Mouse (Mus musculus): ENCODE data around the gene Sars2. TPM values are rescaled to one million over a fixed set of nuclear protein-coding genes. Genes with fewer than 3 reads are reported as not detected.

The Sars2 gene
- polyA plus RNA-seq, 1 experiment from 2014 or later = 12.3 TPM

DNA sequence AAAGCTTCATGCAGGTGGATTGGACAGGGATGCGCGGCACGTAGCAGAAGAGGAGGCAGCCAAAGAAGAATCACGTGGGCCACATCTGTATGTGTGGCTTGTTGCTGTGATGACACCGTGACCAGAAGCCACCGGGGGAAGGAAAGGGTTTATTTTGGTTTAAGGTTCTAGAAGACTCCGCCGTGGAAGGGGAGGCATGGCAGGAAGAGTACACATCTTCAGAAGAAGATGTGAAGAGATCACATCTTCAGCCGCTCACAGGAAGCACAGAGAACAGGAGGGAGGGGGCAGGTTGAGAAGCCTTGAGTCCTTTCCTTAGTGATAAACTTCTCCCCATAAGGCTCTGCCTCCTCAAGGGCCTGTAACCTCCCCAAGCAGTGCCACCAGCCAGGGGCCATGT lies 58.2 kb downstream of the Sars2 start:
- H3K4me1 ChIP-seq (replicated peaks; ENCODE audit: control insufficient read depth, insufficient read depth) = peaks cover 12% of the 10 kb centered on the region
- no peak overlapping the region for H3K9ac ChIP-seq (ENCODE audit: low read length)
- TF ChIP-seq CTCF (IDR thresholded peaks at IDR 0.05; ENCODE audit: low read depth) = no peak
- TF ChIP-seq EP300 (optimal IDR thresholded peaks at IDR 0.05) = no peak
- WGBS = 94% methylated on average over 9 of the region's 9 CpGs
- no peak overlapping the region for H3K4me3 ChIP-seq (ENCODE audit: low read depth, low read length)
- H3K4me2 ChIP-seq (replicated peaks; ENCODE audit: low read depth) = no peak overlapping the region
- no peak overlapping the region for H3K27ac ChIP-seq (replicated peaks)
- H3K9me3 ChIP-seq (ENCODE audit: control insufficient read depth, low read length) = no peaks in the 10 kb centered on the region
- no peak for ATAC-seq (ENCODE audit: low FRiP score, low TSS enrichment)
- no peaks in the 10 kb centered on the region for H3K36me3 ChIP-seq (ENCODE audit: control insufficient read depth, insufficient read depth, low read length)
- DNase-seq (ENCODE audit: low spot score) = no peak
- H3K27me3 ChIP-seq (ENCODE audit: control insufficient read depth, insufficient read depth, low read length) = no peaks in the 10 kb centered on the region

DNA sequence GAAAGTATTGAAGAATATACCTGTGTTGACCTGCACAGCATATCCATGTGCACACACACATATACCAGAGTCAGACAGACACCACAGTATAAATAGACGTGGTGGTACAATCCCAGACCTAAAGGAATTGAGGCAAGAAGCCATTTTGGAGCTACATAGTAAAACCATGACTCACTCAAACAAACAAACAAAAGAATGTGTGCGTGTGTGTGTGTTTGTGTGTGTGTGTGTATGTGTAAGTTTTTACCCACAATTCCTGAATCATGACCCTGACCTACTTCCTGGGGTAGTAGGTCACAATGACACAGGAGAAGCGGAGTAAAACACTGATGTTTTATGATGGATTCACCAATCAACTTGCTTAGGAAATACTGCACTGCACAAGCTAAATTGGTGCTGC lies 59.7 kb downstream of the Sars2 start:
- DNase-seq (ENCODE audit: low spot score) (no peak), ATAC-seq (ENCODE audit: low FRiP score, low TSS enrichment) (no peak)
- no peak overlapping the region for H3K9ac ChIP-seq (ENCODE audit: low read length)
- peaks cover 12% of the 10 kb centered on the region for H3K4me1 ChIP-seq (replicated peaks; ENCODE audit: control insufficient read depth, insufficient read depth)
- H3K27me3 ChIP-seq (ENCODE audit: control insufficient read depth, insufficient read depth, low read length) = no peaks in the 10 kb centered on the region
- H3K27ac ChIP-seq (replicated peaks) = peak overlapping the region; percentile 98
- WGBS = 37% methylated on average over 3 of the region's 3 CpGs
- H3K9me3 ChIP-seq (ENCODE audit: control insufficient read depth, low read length) = no peaks in the 10 kb centered on the region
- H3K4me3 ChIP-seq (ENCODE audit: low read depth, low read length) = no peak overlapping the region
- H3K4me2 ChIP-seq (replicated peaks; ENCODE audit: low read depth) = no peak overlapping the region
- TF ChIP-seq CTCF (IDR thresholded peaks at IDR 0.05; ENCODE audit: low read depth) (no peak), EP300 (optimal IDR thresholded peaks at IDR 0.05) (no peak)
- H3K36me3 ChIP-seq (ENCODE audit: control insufficient read depth, insufficient read depth, low read length) = no peaks in the 10 kb centered on the region

DNA sequence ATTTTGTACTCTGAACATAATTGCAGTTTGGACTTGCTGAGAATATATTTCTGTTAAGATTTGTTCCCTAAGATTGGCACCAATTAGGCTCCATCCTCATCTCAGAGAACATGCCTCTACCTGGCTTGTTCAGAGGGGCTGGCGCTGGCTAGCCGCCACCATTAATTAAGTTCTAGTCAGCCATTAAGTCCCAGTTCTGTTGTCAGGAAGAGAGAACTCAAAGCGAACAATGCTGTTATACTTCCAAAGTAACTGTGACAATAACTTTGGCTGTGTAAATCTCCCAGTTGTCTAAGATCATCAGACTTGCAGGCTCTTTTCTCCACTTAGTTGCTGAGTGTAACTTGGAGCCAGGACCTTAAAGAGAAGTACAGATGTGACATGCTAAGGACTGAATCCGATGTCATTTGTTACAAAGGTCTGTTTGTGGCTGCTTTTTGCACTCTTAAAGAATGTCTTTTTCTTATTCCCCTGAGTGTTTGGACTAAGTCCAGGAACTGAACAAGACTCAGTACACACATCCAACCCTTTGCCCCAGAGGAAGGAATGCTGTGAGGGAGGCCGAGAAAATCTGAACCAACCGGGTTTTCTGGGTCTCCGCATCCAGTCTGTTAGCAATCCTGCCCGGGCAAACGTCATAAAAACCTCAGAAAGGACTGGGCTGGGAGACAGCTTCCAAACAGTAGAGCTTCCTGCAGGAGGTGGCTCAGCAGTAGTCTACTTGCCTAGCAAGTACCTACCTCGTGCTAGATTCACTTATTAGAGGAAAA lies 60.3 kb downstream of the Sars2 start:
- H3K4me3 ChIP-seq (ENCODE audit: low read depth, low read length) = no peak overlapping the region
- H3K36me3 ChIP-seq (ENCODE audit: control insufficient read depth, insufficient read depth, low read length) = no peaks in the 10 kb centered on the region
- whole genome bisulfite sequencing = 14% methylated on average over 10 of the region's 10 CpGs

GRCm38 (mm10) chr7:28802846-28803588 lies 61.2 kb downstream of the Sars2 start:
- no peak for TF ChIP-seq EP300 (optimal IDR thresholded peaks at IDR 0.05)
- no peak for TF ChIP-seq CTCF (IDR thresholded peaks at IDR 0.05; ENCODE audit: low read depth)
- Histone ChIP-seq H3K4me2 (replicated peaks; ENCODE audit: low read depth) (peak overlapping the region; percentile 21), H3K27ac (replicated peaks) (peak overlapping the region; percentile 98), H3K27me3 (ENCODE audit: control insufficient read depth, insufficient read depth, low read length) (no peaks in the 10 kb centered on the region), H3K36me3 (ENCODE audit: control insufficient read depth, insufficient read depth, low read length) (no peaks in the 10 kb centered on the region), H3K4me1 (replicated peaks; ENCODE audit: control insufficient read depth, insufficient read depth) (peaks cover 16% of the 10 kb centered on the region), H3K9ac (ENCODE audit: low read length) (peak overlapping the region; percentile 41; the same call in 1 of the 2 replicates), H3K9me3 (ENCODE audit: control insufficient read depth, low read length) (no peaks in the 10 kb centered on the region), H3K4me3 (ENCODE audit: low read depth, low read length) (no peak overlapping the region)
- peak; percentile 75 for ATAC-seq (ENCODE audit: low FRiP score, low TSS enrichment)
- DNase-seq (ENCODE audit: low spot score) = peak; percentile 81
- WGBS = 12% methylated on average over 10 of the region's 10 CpGs

More for the DNA sequence above, 60.3 kb downstream of the Sars2 start:
- no peak overlapping the region for H3K9ac ChIP-seq (ENCODE audit: low read length)
- no peaks in the 10 kb centered on the region for H3K9me3 ChIP-seq (ENCODE audit: control insufficient read depth, low read length)
- ATAC-seq (ENCODE audit: low FRiP score, low TSS enrichment) (peak; percentile 84), DNase-seq (ENCODE audit: low spot score) (peak; percentile 91)
- no peaks in the 10 kb centered on the region for H3K27me3 ChIP-seq (ENCODE audit: control insufficient read depth, insufficient read depth, low read length)
- H3K4me1 ChIP-seq (replicated peaks; ENCODE audit: control insufficient read depth, insufficient read depth) = peaks cover 12% of the 10 kb centered on the region
- TF ChIP-seq CTCF (IDR thresholded peaks at IDR 0.05; ENCODE audit: low read depth) (peak; percentile 62), EP300 (optimal IDR thresholded peaks at IDR 0.05) (peak; percentile 67)
- peak overlapping the region; percentile 21; the same call in 1 of the 2 replicates for H3K4me2 ChIP-seq (replicated peaks; ENCODE audit: low read depth)
- peak overlapping the region; percentile 98 for H3K27ac ChIP-seq (replicated peaks)

Other genes starting within 250 kb of the Sars2 start
- not detected in 2 replicates for gene Ifnl2, start 231.5 kb upstream of the Sars2 start, polyA plus RNA-seq (2015; fragmentation: Nextera tagmentation; extraction: Ambion mirVana)
- not detected in 2 replicates for gene Ifnl3, start 219.2 kb upstream of the Sars2 start, polyA plus RNA-seq (2015; fragmentation: Nextera tagmentation; extraction: Ambion mirVana)
- gene Sycn, start 201.1 kb upstream of the Sars2 start, polyA plus RNA-seq (2015; fragmentation: Nextera tagmentation; extraction: Ambion mirVana) = 87.1 and 87.6 TPM in 2 replicates
- 20.1 and 27.2 TPM in 2 replicates for gene Nccrp1, start 194.7 kb upstream of the Sars2 start, polyA plus RNA-seq (2015; fragmentation: Nextera tagmentation; extraction: Ambion mirVana)
- 9.8 and 12.0 TPM in 2 replicates for gene Samd4b, start 143.8 kb upstream of the Sars2 start, polyA plus RNA-seq (2015; fragmentation: Nextera tagmentation; extraction: Ambion mirVana)
- 33.9 and 34.1 TPM in 2 replicates for gene Pak4, start 143.8 kb upstream of the Sars2 start, polyA plus RNA-seq (2015; fragmentation: Nextera tagmentation; extraction: Ambion mirVana)
- 10.9 and 12.4 TPM in 2 replicates for gene Acp7, start 110.7 kb upstream of the Sars2 start, polyA plus RNA-seq (2015; fragmentation: Nextera tagmentation; extraction: Ambion mirVana)
- 1.7 and 2.4 TPM in 2 replicates for gene Fbxo27, start 49.1 kb upstream of the Sars2 start, polyA plus RNA-seq (2015; fragmentation: Nextera tagmentation; extraction: Ambion mirVana)
- 5.6 and 6.1 TPM in 2 replicates for gene Fbxo17, start 25.2 kb upstream of the Sars2 start, polyA plus RNA-seq (2015; fragmentation: Nextera tagmentation; extraction: Ambion mirVana)
- 113 and 118 TPM in 2 replicates for gene Mrps12, start 172 bp upstream of the Sars2 start, polyA plus RNA-seq (2015; fragmentation: Nextera tagmentation; extraction: Ambion mirVana)
- not detected in 2 replicates for gene Ccer2, start 14.2 kb downstream of the Sars2 start, polyA plus RNA-seq (2015; fragmentation: Nextera tagmentation; extraction: Ambion mirVana)
- gene Sirt2, start 24.7 kb downstream of the Sars2 start, polyA plus RNA-seq (2015; fragmentation: Nextera tagmentation; extraction: Ambion mirVana) = 35.3 and 39.3 TPM in 2 replicates
- 31.2 and 33.0 TPM in 2 replicates for gene Nfkbib, start 25.5 kb downstream of the Sars2 start, polyA plus RNA-seq (2015; fragmentation: Nextera tagmentation; extraction: Ambion mirVana)
- gene Rinl, start 47.0 kb downstream of the Sars2 start, polyA plus RNA-seq (2015; fragmentation: Nextera tagmentation; extraction: Ambion mirVana) = 2.1 and 2.6 TPM in 2 replicates
- gene Hnrnpl, start 66.5 kb downstream of the Sars2 start, polyA plus RNA-seq (2015; fragmentation: Nextera tagmentation; extraction: Ambion mirVana) = 153 and 156 TPM in 2 replicates
- 426 and 435 TPM in 2 replicates for gene Ech1, start 83.2 kb downstream of the Sars2 start, polyA plus RNA-seq (2015; fragmentation: Nextera tagmentation; extraction: Ambion mirVana)
- 469 and 489 TPM in 2 replicates for gene Lgals4, start 91.9 kb downstream of the Sars2 start, polyA plus RNA-seq (2015; fragmentation: Nextera tagmentation; extraction: Ambion mirVana)
- 296 and 301 TPM in 2 replicates for gene Lgals7, start 121.9 kb downstream of the Sars2 start, polyA plus RNA-seq (2015; fragmentation: Nextera tagmentation; extraction: Ambion mirVana)
- 1.9 and 2.3 TPM in 2 replicates for gene Capn12, start 139.4 kb downstream of the Sars2 start, polyA plus RNA-seq (2015; fragmentation: Nextera tagmentation; extraction: Ambion mirVana)
- 216 and 227 TPM in 2 replicates for gene Actn4, start 220.3 kb downstream of the Sars2 start, polyA plus RNA-seq (2015; fragmentation: Nextera tagmentation; extraction: Ambion mirVana)
- gene Eif3k, start 239.9 kb downstream of the Sars2 start, polyA plus RNA-seq (2015; fragmentation: Nextera tagmentation; extraction: Ambion mirVana) = 294 and 295 TPM in 2 replicates
- 3.0 and 3.6 TPM in 2 replicates for gene Map4k1, start 240.1 kb downstream of the Sars2 start, polyA plus RNA-seq (2015; fragmentation: Nextera tagmentation; extraction: Ambion mirVana)